Mouse (Mus musculus): ENCODE measurements at regions not wholly inside any gene's neighbourhood (a gene's known extent, or its start where the extent isn't known, plus 50 kb on each side); places are given as distances from the start of the nearest gene placed in this dataset.
"Not testable (repeated sequence)": the region's sequence is repeated elsewhere in the genome, so short reads cannot be mapped to it uniquely, and the experiment has no call there.

- ATAC-seq (no peak), DNase-seq (no peak)
- no peaks in the 10 kb centered on the region for H3K36me3 ChIP-seq (replicated peaks; ENCODE audit: insufficient read depth, low read length)
- no peaks in the 10 kb centered on the region for H3K27me3 ChIP-seq (ENCODE audit: insufficient read depth, low read length)
- H3K9me3 ChIP-seq (ENCODE audit: low read length): peaks cover 4% of the 10 kb centered on the region
- H3K4me3 ChIP-seq (ENCODE audit: low read depth, low read length): no peak overlapping the region
- H3K9ac ChIP-seq (replicated peaks): no peak overlapping the region
- H3K27ac ChIP-seq (ENCODE audit: low read depth): no peak overlapping the region
- no peak overlapping the region for H3K4me2 ChIP-seq (ENCODE audit: low read depth, low read length)
- whole genome bisulfite sequencing (ENCODE audit: insufficient replicate concordance): 25% methylated on average over 6 of the region's 6 CpGs
- TF ChIP-seq CTCF (IDR thresholded peaks at IDR 0.05; ENCODE audit: low read depth): no peak
- no peak for TF ChIP-seq EP300 (IDR thresholded peaks at IDR 0.05; ENCODE audit: low read depth)
- no peaks in the 10 kb centered on the region for H3K4me1 ChIP-seq (ENCODE audit: insufficient read depth)
These were observed 1984.0 kb downstream of the 4930444P10Rik start for GRCm38 (mm10) chr1:14109190-14109482.

GRCm38 (mm10) chr1:14108450-14109189 is 1984.5 kb downstream of the 4930444P10Rik start:
- Histone ChIP-seq H3K9ac (replicated peaks) (no peak overlapping the region), H3K4me1 (ENCODE audit: insufficient read depth) (no peaks in the 10 kb centered on the region), H3K27me3 (ENCODE audit: insufficient read depth, low read length) (no peaks in the 10 kb centered on the region), H3K4me3 (ENCODE audit: low read depth, low read length) (no peak overlapping the region), H3K27ac (ENCODE audit: low read depth) (no peak overlapping the region), H3K9me3 (ENCODE audit: low read length) (peaks cover 4% of the 10 kb centered on the region), H3K36me3 (replicated peaks; ENCODE audit: insufficient read depth, low read length) (no peaks in the 10 kb centered on the region), H3K4me2 (ENCODE audit: low read depth, low read length) (no peak overlapping the region)
- TF ChIP-seq EP300 (IDR thresholded peaks at IDR 0.05; ENCODE audit: low read depth) (no peak), CTCF (IDR thresholded peaks at IDR 0.05; ENCODE audit: low read depth) (no peak)
- DNase-seq: no peak
- no peak for ATAC-seq
- 63% methylated on average over 7 of the region's 7 CpGs for WGBS (ENCODE audit: insufficient replicate concordance)

- 72% methylated on average over 5 of the region's 6 CpGs for WGBS (ENCODE audit: insufficient replicate concordance)
- ATAC-seq; H3K27me3 ChIP-seq (ENCODE audit: insufficient read depth, low read length); H3K27ac ChIP-seq (ENCODE audit: low read depth); H3K4me2 ChIP-seq (ENCODE audit: low read depth, low read length); H3K4me3 ChIP-seq (ENCODE audit: low read depth, low read length); H3K36me3 ChIP-seq (replicated peaks; ENCODE audit: insufficient read depth, low read length); H3K4me1 ChIP-seq (ENCODE audit: insufficient read depth); H3K9ac ChIP-seq (replicated peaks); H3K9me3 ChIP-seq (ENCODE audit: low read length); DNase-seq: not testable (repeated sequence)
These were observed 1987.6 kb downstream of the 4930444P10Rik start for GRCm38 (mm10) chr1:14105521-14105920.

- Histone ChIP-seq H3K9me3 (ENCODE audit: low read length) (peaks cover 4% of the 10 kb centered on the region), H3K27ac (ENCODE audit: low read depth) (no peak overlapping the region), H3K4me3 (ENCODE audit: low read depth, low read length) (no peak overlapping the region), H3K27me3 (ENCODE audit: insufficient read depth, low read length) (no peaks in the 10 kb centered on the region), H3K36me3 (replicated peaks; ENCODE audit: insufficient read depth, low read length) (no peaks in the 10 kb centered on the region), H3K9ac (replicated peaks) (no peak overlapping the region), H3K4me2 (ENCODE audit: low read depth, low read length) (no peak overlapping the region), H3K4me1 (ENCODE audit: insufficient read depth) (no peaks in the 10 kb centered on the region)
- no peak for ATAC-seq
- WGBS (ENCODE audit: insufficient replicate concordance): 45% methylated on average over 2 of the region's 2 CpGs
- no peak for DNase-seq
- TF ChIP-seq EP300 (IDR thresholded peaks at IDR 0.05; ENCODE audit: low read depth): no peak
- TF ChIP-seq CTCF (IDR thresholded peaks at IDR 0.05; ENCODE audit: low read depth): no peak
These were observed 1988.6 kb downstream of the 4930444P10Rik start for GRCm38 (mm10) chr1:14104529-14104928.

- DNase-seq: no peak
- TF ChIP-seq CTCF (IDR thresholded peaks at IDR 0.05; ENCODE audit: low read depth) (no peak), EP300 (IDR thresholded peaks at IDR 0.05; ENCODE audit: low read depth) (no peak)
- no peaks in the 10 kb centered on the region for H3K36me3 ChIP-seq (replicated peaks; ENCODE audit: insufficient read depth, low read length)
- H3K4me3 ChIP-seq (ENCODE audit: low read depth, low read length): no peak overlapping the region
- H3K4me1 ChIP-seq (ENCODE audit: insufficient read depth): no peaks in the 10 kb centered on the region
- H3K27me3 ChIP-seq (ENCODE audit: insufficient read depth, low read length): no peaks in the 10 kb centered on the region
- H3K4me2 ChIP-seq (ENCODE audit: low read depth, low read length): no peak overlapping the region
- no peak overlapping the region for H3K9ac ChIP-seq (replicated peaks)
- WGBS (ENCODE audit: insufficient replicate concordance): 75% methylated on average over 5 of the region's 5 CpGs
- H3K27ac ChIP-seq (ENCODE audit: low read depth): no peak overlapping the region
- H3K9me3 ChIP-seq (ENCODE audit: low read length): no peaks in the 10 kb centered on the region
- ATAC-seq: no peak
These were observed 1994.1 kb downstream of the 4930444P10Rik start for GRCm38 (mm10) chr1:14099031-14099430.

- Histone ChIP-seq H3K4me1 (ENCODE audit: insufficient read depth) (no peaks in the 10 kb centered on the region), H3K27ac (ENCODE audit: low read depth) (no peak overlapping the region), H3K36me3 (replicated peaks; ENCODE audit: insufficient read depth, low read length) (no peaks in the 10 kb centered on the region), H3K9ac (replicated peaks) (no peak overlapping the region), H3K9me3 (ENCODE audit: low read length) (no peaks in the 10 kb centered on the region), H3K27me3 (ENCODE audit: insufficient read depth, low read length) (no peaks in the 10 kb centered on the region), H3K4me2 (ENCODE audit: low read depth, low read length) (no peak overlapping the region), H3K4me3 (ENCODE audit: low read depth, low read length) (no peak overlapping the region)
- WGBS (ENCODE audit: insufficient replicate concordance): 36% methylated on average over 5 of the region's 5 CpGs
- no peak for ATAC-seq
- TF ChIP-seq CTCF (IDR thresholded peaks at IDR 0.05; ENCODE audit: low read depth) (no peak), EP300 (IDR thresholded peaks at IDR 0.05; ENCODE audit: low read depth) (no peak)
- DNase-seq: no peak
These were observed 1995.4 kb downstream of the 4930444P10Rik start for GRCm38 (mm10) chr1:14097567-14098228.
